Mouse (Mus musculus) embryo, embryonic 9.5 days (tissue): ENCODE results near the gene Mbnl1.
A peak's percentile ranks its signal among the peaks of the same experiment; 100 is the strongest.
"Not testable (repeated sequence)": the region's sequence is repeated elsewhere in the genome, so short reads cannot be mapped to it uniquely, and the experiment has no call there.

Experiments
- DNase-seq: peaks from one replicate; pipeline ENCODE4 v3.0.0-alpha.2; 2017; ENCODE audit errors: extremely low spot score

Mbnl1 gene

GRCm38 (mm10) chr3:60489509-60489908, 16.9 kb downstream of the Mbnl1 start:
- DNase-seq = no peak

GRCm38 (mm10) chr3:60494774-60495535, 22.3 kb downstream of the Mbnl1 start:
- not testable (repeated sequence) for DNase-seq

GRCm38 (mm10) chr3:60496197-60496596, 23.6 kb downstream of the Mbnl1 start:
- no peak for DNase-seq

- no peak for DNase-seq
Measured at GRCm38 (mm10) chr3:60498151-60498550, 25.5 kb downstream of the Mbnl1 start.

- DNase-seq = no peak
Measured at GRCm38 (mm10) chr3:60498646-60499045, 26.0 kb downstream of the Mbnl1 start.

GRCm38 (mm10) chr3:60499157-60499578, 26.5 kb downstream of the Mbnl1 start:
- DNase-seq = no peak

GRCm38 (mm10) chr3:60499718-60500450, 27.3 kb downstream of the Mbnl1 start:
- peak; percentile 24 for DNase-seq

- peak; percentile 77 for DNase-seq
Measured at GRCm38 (mm10) chr3:60500571-60501527, 28.2 kb downstream of the Mbnl1 start.

GRCm38 (mm10) chr3:60501561-60502151, 29.0 kb downstream of the Mbnl1 start:
- peak; percentile 68 for DNase-seq

GRCm38 (mm10) chr3:60502155-60502987, 29.7 kb downstream of the Mbnl1 start:
- peak; percentile 27 for DNase-seq

GRCm38 (mm10) chr3:60503196-60503595, 30.6 kb downstream of the Mbnl1 start:
- no peak for DNase-seq

GRCm38 (mm10) chr3:60504775-60505430, 32.3 kb downstream of the Mbnl1 start:
- DNase-seq = no peak

- no peak for DNase-seq
Measured at GRCm38 (mm10) chr3:60506821-60507220, 34.2 kb downstream of the Mbnl1 start.

- DNase-seq = no peak
Measured at GRCm38 (mm10) chr3:60507496-60507895, 34.9 kb downstream of the Mbnl1 start.

- no peak for DNase-seq
Measured at GRCm38 (mm10) chr3:60507979-60508378, 35.3 kb downstream of the Mbnl1 start.

- DNase-seq = no peak
Measured at GRCm38 (mm10) chr3:60511197-60511596, 38.6 kb downstream of the Mbnl1 start.

- DNase-seq = no peak
Measured at GRCm38 (mm10) chr3:60513337-60513736, 40.7 kb downstream of the Mbnl1 start.

GRCm38 (mm10) chr3:60513746-60514145, 41.1 kb downstream of the Mbnl1 start:
- no peak for DNase-seq

- no peak for DNase-seq
Measured at GRCm38 (mm10) chr3:60515430-60515829, 42.8 kb downstream of the Mbnl1 start.

GRCm38 (mm10) chr3:60516054-60516674, 43.5 kb downstream of the Mbnl1 start:
- DNase-seq = peak; percentile 26
